Mouse (Mus musculus): Measurements from ENCODE around the gene Flywch1. TPM values are rescaled to one million over a fixed set of nuclear protein-coding genes. Genes with fewer than 3 reads are reported as not detected.

Flywch1 gene
- total RNA-seq, 2 experiments from 2014 or later: 87.6 to 92.3 TPM

DNA sequence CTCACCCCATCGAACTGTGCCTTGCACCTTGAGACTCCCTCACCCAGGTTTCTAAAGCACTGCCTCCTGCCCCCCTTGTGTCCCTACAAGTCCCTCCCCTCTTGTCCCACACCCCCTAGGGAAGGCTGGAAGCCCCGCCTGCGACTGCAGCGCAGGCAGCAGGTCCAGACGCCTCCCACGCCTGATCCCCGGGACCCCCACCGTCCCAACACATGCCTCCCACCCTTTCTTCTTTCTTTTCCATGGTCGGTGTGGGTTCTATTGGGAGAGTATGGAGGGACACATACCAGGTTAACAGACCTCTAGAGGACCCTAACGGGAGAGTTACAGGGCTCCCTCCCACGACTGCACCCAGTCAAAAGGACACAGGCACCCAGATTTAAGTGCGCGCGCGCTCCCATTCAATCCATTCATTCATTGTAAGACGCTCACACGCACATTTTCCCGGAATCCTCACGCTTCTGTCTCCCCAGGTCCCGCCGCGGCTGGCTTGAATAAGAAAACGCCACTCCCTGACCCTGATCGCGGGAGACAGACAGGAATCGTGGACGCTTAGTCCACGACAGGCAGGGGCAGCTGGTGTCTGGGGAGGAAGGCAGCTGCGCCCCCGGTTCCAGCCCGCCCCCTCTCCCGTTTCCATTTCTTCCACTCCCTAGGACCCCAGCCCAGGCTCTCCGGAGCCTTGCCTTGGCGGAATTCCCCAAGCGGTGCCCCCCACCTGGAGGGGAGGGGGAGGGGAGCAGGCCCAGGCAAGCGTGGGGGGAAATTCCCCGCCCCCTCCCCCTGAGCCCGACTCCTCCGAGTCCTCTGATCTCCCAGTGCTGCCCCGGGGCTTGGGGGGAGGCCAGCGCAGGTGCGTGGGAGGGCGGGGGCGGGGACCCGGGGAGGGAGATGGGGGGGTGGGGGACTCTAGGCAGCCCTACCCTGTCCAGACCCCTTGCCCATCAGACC, 25.8 kb downstream of the Flywch1 start, which contains the start of gene Kremen2:
Kremen2 (minus strand) TSS at position 533 of the 951 bp plus-strand sequence.
- no peak for DNase-seq
- intact Hi-C loops (cut with DNase I): no loop called here

DNA sequence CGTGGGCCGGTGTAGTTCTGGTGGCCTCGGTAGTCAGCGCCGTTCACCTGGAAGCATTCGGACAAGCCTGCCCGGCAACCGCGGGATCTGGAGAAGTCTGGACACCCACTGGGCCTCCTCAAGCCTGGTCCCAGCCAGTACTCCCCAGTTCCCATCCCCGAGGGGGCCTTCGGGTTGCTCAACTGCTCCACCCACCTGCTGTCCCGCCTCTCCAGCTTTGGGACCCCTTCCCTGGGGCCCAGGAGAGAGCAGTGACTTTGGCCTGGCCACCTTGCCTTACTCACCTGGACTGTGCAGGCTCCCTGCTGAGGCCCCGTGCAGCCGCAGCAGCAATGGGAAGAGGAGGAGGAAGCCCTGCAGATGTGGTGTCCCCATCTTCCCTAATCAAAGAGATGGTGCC, 26.8 kb downstream of the Flywch1 start:
- no peak for DNase-seq
- intact Hi-C loops (cut with DNase I): no loop called here

DNA sequence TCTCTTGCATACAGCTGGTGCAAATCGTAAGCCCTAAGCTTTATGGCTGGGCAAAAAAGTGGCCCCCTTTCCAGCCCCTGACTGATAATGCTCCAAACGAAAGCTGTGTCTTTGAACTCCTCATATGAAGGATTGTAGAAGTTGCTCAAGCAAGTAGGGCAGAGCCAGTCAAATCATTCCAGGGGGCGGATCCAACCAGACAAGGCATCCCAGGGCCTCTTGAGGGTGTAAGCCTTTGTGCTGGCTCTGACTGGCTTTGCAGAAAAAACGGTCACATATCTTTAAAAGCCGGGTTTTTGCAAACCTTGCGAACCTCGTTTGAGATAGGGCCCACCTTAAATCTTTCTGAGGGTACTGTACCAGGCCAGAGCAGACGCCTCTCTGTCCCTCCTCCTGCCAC, 27.3 kb downstream of the Flywch1 start:
- intact Hi-C loops (cut with DNase I): no loop called here
- no peak for DNase-seq

DNA sequence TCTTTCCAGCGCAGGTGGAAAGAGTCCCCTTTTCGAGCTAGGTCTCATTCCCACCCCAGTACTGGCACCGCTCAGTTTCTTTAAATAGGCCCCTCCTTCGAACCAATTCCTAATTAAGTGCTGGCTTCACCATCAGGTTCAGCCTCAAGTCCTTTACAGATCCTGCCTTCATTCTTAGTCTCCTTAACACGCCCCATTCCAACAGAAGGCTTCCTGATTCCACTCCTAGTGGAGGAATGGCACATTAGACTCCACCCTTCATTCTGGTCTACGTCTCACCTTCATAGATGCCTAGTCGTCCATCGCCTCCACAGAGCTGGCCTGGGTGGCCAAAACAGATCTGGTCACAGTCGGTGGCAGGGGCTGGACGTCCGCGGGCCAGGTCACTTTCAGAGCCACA, 28.5 kb downstream of the Flywch1 start:
- intact Hi-C loops (cut with DNase I): no loop called here
- DNase-seq: no peak

DNA sequence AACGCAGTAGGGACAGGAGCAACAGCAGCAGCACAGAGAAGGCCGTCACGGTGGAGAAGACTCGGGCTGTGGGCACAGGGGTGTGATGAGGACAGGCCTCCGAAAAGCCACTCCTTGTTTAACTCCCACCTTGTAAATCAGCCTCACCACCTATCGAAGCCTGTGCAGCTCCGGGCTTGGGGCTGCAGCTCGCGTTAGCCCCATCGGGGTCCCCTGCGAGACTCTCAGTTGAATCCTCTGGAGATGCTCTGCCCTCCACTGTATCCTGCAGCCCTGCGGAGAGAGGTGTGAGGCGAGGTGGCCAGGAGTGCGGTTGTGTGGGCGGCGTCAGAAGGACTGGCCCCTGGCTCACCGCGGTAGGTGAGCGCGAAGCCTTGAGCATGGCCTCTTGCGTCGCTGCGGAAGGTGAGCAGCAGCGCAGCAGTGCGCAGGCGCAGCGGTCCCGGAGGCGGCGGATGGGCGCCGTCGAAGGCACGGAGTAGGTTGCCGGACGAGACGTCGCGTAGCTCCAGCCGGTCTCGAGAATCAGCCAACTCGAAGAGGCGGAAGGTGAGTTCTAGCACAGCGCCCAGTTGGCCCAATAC, 29.1 kb downstream of the Flywch1 start:
- DNase-seq: no peak

DNA sequence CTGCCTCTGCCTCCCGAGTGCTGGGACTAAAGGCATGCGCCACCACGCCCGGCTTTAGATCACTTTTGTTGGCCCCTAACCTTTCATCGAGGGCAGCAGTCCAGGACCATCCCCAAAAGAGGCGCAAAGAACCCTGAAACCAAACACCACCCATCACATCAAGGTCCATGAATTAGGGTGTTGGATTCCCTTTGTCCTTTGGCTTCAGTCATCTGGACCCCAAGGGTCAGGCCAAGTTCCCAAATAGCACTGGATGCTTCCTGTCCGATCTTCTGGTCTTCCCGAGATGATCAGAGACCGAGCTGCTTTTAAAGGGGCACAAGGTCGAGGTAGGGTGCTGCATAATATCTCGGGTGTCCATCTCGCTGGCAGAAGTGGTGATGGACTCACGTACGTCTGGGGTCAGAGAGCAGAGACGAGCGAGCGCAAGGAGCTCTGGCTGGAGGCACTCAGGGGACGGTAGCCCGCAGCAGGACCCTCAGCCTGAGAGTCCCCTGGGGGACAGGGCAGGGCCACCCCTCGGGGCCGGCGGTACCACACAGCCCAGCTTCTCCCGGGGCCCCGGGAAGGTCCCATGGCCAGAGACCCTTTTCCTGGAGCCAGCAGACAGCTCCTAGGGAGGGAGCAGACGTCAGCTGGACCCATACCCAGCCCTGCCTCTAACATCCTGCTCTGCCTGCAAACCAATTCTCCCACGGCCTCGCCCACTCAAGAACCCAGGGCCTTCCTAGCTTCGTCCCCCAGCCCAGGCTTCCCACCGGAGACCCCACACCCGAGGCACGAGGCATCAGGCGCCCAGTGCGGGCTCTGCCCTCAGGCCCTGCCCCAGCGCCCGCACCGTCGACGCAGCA, 29.8 kb downstream of the Flywch1 start:
- no peak for DNase-seq
- intact Hi-C loops (cut with DNase I): no loop called here

More for the DNA sequence above, 29.1 kb downstream of the Flywch1 start:
- intact Hi-C loops (cut with DNase I): no loop called here

DNA sequence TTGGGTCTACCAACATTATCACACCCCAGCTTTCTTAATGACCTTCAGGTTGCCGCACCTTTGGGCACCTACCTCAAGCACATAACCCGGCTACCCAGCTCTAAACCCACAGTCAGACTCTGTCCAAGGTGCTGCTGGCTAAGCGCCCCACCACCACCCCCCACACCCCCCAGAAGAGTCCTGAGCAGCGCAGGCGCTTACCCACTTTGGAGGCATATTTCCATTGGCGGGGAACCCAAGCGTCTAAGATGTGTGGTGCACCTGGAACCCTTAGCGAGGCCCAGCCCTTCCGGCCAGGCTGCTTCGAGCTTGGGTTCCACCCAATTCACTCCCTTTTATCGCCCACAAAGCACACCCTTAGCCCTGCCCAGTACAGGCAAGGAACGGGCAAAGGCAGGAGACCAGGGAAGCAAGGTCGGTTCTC, 30.8 kb downstream of the Flywch1 start, which contains the start of gene Paqr4:
Paqr4 (minus strand) TSS at position 270 of the 424 bp plus-strand sequence.
- no peak for DNase-seq
- intact Hi-C loops (cut with DNase I): no loop called here

DNA sequence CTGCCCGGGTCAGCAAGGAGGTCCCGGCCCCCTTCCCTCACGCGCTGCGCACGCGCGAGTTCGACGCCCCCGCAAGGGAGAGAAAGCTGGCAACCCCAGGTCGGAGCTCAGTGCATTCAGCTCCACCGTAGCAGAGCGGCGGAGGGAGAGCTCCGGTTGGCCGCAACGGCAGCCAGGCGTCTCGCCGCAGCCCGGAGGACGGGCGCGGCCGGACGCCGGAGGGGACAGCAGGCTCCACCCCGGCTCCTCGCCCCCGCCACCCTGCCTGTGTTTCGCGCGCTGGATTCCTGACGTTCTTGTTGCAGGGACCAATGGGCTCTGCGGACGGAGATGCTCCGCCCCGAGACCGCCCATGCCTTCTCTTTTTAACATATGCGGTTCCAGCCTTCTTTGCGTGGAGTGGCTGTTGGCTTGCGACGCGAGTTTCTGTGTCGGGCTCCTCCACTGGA, 31.2 kb downstream of the Flywch1 start:
- peak; percentile 91 for DNase-seq
- intact Hi-C loops (cut with DNase I): no loop called here

DNA sequence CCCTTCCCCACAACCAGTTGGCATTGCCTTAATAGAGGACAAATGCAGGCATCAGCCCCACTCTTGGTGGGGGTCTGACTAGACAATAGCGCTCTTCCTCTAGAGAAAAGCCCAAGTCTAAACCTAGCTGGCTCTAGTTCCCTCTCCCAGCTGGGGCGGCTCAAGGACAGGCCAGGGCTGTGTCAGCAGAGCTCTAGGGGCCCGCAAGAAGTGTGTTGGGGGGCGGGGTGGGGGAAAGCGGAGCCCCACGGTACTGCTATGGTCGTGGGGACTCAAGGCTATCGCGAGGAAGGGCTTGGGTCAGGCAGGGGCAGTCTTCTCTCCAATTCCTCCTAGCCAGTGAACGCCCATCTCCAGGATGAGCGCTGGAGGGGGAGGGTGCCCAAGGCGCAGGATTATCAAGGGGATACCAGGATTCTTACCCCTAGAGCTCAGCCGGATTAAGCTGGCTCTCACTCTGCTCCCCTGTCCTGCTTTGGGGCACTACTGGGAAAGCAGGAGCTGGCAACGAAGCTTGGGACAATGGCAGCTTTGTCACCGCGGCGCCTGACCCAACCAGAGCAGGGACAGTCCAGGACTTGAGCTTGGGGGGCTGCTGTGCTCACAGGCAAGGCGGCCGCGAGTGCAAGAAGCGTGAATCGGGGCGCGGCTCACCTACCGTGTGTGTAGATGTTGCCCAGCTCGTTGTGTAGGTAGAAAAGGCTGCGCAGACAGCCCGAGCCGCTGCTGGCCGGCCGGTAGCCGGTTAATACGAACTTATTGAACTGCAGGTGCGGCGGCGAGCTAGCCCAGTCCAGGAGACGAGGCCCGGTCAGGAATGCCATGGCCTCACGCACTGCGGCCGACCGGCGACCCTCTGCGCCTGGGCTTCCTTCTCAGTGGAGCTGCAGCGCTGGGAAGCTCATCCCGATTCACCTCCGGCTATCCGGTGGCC, 31.9 kb downstream of the Flywch1 start:
- intact Hi-C loops (cut with DNase I): no loop called here
- peak; percentile 54 for DNase-seq

DNA sequence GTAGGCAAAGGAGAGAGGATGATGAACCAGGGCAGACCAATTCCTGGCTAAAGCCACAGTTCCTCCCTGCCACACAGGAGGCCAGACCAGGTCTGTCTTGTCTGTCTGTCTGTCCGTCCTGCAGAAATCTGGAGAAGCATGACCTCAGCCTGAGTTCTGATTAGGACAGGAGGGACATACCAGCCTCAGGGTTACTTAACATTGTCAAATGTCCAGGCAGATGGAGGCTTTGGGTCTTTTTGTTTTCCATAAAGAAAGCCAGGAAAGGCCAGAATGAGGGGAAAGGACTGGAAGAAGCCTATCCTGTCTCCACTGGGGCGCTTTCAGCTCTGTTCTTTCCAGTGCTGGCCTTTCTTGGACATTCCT, 32.6 kb downstream of the Flywch1 start:
- intact Hi-C loops (cut with DNase I): no loop called here
- DNase-seq: no peak

DNA sequence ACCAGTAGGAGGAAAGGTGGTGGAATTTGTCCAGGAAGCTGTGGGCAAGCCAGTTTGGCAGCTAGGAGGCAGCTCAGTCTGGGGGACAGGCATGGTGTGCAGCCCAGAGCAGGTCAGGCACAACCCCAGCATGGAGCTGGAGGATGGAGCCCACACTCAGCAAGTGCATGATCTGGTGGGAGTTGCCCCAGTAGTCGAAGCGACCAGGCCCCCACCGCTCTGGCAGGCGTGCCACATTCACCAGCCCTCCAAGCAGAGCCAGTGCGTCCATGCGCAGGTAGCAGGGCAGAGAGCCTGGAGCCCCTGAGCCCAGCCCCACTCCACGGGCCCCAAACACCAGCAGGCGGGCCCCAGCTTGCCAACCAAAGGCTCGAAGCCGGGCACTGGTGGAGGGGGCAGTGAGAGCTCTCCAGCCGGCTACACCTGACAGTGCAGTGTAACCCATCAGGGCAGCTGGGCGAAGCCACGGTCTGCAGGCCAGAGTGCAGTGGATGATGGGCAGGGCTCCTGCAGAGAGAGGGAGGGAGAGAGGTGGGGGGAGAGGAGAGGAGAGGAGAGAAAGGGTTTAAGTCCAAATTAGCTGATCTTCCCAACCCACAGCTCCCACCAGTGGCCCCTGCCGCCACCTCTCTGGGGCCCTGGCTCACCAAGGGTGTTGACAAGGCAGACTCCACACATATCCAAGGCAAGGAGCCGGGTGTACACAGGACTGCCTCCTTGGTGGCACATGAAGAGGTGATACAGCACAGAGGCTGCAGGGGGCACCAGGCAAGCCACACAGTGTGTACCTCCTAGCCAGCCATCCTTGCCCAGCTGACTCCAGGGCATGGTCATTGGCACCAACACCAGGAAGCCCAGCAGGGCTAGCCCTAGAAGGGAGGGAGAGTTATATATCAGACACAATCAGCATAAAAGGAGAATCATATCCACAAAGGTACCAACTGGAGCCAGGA, 33.6 kb downstream of the Flywch1 start:
- no peak for DNase-seq
- intact Hi-C loops (cut with DNase I): no loop called here

DNA sequence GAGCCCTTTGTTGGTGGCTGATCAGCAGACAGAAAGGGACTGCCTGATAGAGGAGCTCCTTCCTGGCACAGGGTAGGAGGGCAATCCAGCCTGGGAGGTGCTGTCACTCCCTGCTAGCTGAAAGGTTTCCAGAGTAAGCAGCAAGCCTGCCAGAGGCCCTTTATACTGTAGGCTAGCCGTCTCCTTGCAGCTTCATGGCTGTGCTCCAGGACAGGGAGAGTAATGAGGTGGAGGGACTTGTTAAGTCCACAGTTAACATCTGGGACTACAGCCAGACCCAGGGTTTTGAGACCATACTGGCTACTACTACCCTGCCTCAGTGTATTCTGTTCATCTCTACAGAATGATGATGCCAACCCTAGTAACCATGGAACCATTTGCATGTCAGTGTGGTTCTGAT, 37.1 kb downstream of the Flywch1 start:
- no peak for DNase-seq
- intact Hi-C loops (cut with DNase I): no loop called here

DNA sequence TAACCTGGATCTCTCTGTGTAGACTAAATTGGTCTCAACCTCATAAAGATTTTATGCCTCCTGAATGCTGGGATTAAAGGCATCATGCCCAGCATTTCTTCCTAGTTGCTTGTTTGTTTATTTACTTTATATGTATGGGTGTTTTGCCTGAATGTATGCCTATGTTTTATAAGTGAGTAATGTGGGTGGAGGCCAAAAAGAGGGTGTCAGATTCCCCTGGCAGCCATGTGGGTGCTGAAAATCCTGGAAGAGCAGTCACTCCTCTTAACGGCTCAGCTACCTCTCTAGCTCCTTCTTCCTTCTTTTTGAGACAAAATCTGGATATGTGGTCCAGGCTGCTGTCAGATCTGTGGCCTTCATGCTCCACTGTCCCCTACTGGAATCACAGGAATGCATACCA, 41.0 kb downstream of the Flywch1 start:
- intact Hi-C loops (cut with DNase I): no loop called here

DNA sequence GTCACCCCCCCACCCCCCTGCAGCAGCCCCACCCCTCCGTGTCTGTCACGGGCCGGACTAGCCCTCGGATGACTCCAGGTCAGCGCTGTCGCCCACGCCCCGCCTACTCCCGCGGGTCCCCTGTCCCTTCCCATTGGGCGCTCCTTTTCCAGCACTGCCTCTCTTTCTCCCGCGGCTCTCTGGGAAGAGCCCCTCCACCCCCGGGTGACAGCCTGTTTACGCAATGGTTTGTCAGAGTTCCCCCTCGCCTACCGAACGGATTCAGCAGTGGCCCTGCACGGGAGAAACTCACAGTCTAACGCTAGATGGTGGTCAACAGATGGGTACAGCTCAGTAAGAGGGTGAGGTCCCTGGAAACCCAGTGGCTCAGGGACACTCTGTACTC, 44.7 kb downstream of the Flywch1 start:
- peak; percentile 92 for DNase-seq
- intact Hi-C loops (cut with DNase I): no loop called here

More for the DNA sequence above, 41.0 kb downstream of the Flywch1 start:
- no peak for DNase-seq

DNA sequence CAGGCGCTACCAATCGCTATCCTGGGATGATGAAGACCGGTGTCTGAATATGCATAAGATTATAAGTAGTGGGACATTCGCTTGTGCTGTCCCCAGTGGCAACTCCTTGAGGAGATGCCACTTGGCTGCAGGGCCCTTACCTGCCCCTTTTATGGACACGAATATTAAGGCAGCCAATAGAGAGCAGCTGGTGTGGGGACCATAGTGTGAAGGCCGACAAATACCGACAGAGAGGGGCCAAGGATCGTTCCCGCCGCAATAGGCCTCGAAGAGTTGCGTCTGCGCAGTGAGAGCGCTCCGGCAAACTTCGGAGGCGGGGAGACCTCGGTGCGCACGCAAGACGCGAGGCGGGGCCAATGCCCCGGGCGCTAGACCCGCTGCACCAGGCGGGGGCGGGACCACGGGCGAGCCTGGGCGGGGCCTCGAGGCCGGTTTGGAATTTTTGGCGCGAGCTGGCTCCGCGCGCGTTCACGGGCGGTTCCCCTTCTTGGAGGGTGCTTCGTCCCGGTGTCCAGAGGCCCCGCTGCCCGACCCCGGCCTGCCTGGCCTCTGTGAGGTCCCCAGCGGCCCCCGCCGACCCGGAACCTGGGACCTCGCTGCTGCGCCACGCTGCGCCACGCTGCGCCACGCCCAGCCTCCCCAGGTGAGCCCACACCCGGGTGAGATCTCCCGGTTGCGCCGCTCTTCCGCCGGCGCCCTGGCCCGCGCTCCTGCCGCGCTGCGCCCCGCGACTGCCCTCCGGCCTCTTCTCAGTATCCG, 45.2 kb downstream of the Flywch1 start, which contains the start of gene Pkmyt1:
Pkmyt1 (plus strand) TSS at position 338 of the 759 bp plus-strand sequence.
- peak; percentile 96 for DNase-seq
- intact Hi-C loops (cut with DNase I): no loop called here

DNA sequence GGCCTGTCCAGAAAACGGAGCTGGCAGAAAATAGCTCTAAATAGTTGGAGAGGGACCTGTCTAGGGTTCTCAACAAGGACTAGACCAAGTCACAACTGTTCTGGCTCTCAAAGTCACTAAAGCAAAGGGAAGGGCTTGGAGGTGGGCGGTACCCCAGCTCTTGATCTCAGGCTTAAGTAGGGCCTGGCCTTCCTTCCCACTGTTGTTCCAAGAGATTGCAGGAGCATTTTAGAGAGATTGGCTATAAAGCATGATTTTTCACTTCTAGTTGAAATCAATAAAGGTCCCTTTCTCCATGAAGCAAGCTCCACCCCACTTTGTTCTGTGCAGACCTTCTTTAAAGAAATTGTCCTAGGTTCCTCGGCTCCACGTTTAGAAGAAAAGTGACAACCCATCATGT, 45.9 kb downstream of the Flywch1 start:
- intact Hi-C loops (cut with DNase I): no loop called here
- no peak for DNase-seq

DNA sequence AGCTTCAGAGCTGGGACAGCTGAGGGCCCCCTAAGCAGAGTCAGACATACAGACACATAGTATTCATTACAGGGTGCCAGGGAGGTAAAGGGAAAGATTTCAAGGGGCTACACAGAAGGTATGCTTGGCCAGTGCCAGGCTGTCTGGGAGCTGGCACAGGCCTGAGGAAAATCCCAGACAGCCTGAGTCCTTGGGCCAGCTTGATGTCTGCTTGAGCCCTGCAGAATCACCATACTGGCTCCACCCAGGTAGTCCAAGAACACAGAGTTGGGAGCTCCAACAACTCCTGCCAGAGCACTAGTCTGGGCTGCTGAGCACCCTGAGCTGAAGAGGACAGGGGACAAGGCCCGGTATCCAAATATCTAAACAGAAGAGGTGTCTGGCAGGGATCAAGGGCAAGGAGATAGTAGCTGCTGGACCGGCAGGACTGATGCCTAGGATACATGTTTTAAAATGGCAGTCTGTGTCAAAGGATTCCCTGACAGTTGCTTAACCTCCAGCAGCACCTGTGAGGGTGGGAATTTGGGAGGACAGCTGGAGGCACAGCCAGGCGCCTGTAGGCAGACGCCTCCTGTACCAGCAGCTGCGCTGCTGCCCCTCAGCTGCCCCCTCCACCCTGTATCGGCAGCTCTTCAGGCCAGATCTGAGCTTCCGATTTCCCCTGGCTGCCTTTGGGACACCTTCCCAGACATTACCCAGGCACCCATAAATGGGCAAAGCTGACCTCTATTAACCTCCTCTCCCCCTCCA, 48.9 kb downstream of the Flywch1 start, which contains the start of gene 1520401A03Rik:
1520401A03Rik (minus strand) TSS at position 408 of the 750 bp plus-strand sequence.
- intact Hi-C loops (cut with DNase I): no loop called here
- no peak for DNase-seq

Data from left cerebral cortex, postnatal 4 days (tissue).